ENCODE assay signal across 17 mouse cellular contexts in genomic region chr3:68695321-68695720, GRCm38 (mm10). TPM values are rescaled to one million over a fixed set of nuclear protein-coding genes. Genes with fewer than 3 reads are reported as not detected.
"Had no signal": no experiment of that assay in that cellular context is flagged by ENCODE, and none has a peak within 500 bp of the region (broad histone marks: within the 10 kb centered on the region; RNA-seq: fewer than 3 reads in every experiment).

No protein-coding gene starts in this region.

- H3K4me1 ChIP-seq: stomach, embryonic 15.5 days had no signal

- H3K4me3 ChIP-seq: lung, embryonic 15.5 days; midbrain, embryonic 13.5 days; midbrain, embryonic 15.5 days; neural tube, embryonic 12.5 days; stomach, embryonic 15.5 days had no signal

- DNase-seq: lung, adult 2 months; lung, postnatal 14 days; lung, postnatal 36 days; right cerebral cortex, postnatal 14 days; thymus, adult 2 months; thymus, postnatal 25 days; thymus, postnatal 4 days had no signal

- H3K9ac ChIP-seq: lung, embryonic 15.5 days; midbrain, embryonic 13.5 days; midbrain, embryonic 15.5 days; neural tube, embryonic 12.5 days; stomach, embryonic 15.5 days had no signal

- H3K36me3 ChIP-seq: lung, embryonic 15.5 days; midbrain, embryonic 13.5 days; midbrain, embryonic 15.5 days; neural tube, embryonic 12.5 days; stomach, embryonic 15.5 days had no signal

- H3K27ac ChIP-seq: lung, embryonic 15.5 days; macrophage; midbrain, embryonic 13.5 days; midbrain, embryonic 15.5 days; neural tube, embryonic 12.5 days; stomach, embryonic 15.5 days; stomach, postnatal 0 days had no signal

- H3K9me3 ChIP-seq: lung, embryonic 15.5 days; midbrain, embryonic 13.5 days; midbrain, embryonic 15.5 days; neural tube, embryonic 12.5 days; stomach, embryonic 15.5 days had no signal

- ATAC-seq: lung, postnatal 0 days; midbrain, embryonic 13.5 days; midbrain, embryonic 15.5 days had no signal

- H3K27me3 ChIP-seq: lung, embryonic 15.5 days; midbrain, embryonic 13.5 days; midbrain, embryonic 15.5 days; neural tube, embryonic 12.5 days; stomach, embryonic 15.5 days had no signal

RNA-seq across cellular contexts. Expression of gene Il12a, which starts 4.9 kb away (rescaled TPM):
- total RNA-seq: midbrain, postnatal 0 days had no signal
- polyA plus RNA-seq: midbrain, embryonic 13.5 days; midbrain, embryonic 15.5 days; midbrain, postnatal 0 days; neural tube, embryonic 14.5 days had no signal
